Mouse (Mus musculus) ES-E14 (cell line): Measurements from ENCODE around the gene Nrsn2.

Experiments
- HCFC1 ChIP-seq: IDR thresholded peaks from 2 replicates; pipeline ENCODE4 v1.6.1; 2012; ENCODE audit warnings: low read length, inconsistent platforms, borderline replicate concordance; ENCODE audit not compliant: insufficient read depth
- ZC3H11A ChIP-seq: IDR thresholded peaks from 2 replicates; pipeline ENCODE4 v1.6.1; 2012; ENCODE audit warnings: low read depth, mild to moderate bottlenecking, inconsistent platforms, low read length, borderline replicate concordance

DNA sequence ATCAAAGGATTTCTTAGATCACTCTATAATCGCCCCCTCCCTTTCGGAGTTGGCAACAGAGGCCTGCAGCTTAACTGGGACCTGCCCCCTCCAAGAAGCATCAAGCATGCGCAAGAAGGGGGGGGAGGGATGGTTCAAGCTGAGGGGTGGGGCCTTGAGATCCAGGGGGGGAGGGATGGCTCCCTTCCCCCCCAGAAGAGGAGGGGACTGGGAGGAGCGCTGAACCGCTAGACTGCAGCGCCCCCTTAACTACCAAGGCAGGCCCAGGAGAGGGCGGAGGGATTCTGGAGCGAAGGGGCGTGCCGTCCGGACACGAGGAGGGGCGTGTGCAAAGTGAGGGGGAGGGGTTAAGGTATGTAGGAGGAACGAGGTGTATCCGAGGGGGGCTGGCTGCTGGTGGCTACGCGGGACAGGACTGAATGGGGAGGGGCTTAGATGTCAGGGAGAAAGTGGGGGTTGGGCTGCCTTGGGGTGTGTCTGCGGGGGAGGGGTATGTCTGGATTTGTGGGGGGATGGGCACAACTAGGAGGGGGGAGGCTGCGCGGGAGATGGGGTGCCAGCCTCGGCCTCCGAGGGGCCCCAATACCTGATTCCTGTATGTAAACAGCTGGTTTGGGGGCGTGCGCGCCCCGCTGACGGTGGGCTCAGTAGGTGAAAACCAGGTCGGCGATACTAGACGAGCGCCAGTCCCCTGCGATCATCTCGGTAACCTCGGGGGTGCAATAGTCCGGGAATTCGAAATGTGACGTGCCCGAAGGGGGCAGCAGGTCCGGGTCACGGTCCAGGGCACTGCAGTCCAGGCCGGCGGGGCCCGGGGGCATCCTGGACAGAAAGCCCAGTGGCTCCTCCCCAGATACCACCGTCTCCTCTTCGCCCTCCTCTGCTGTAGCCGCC, 19.9 kb upstream of the Nrsn2 start:
- TF ChIP-seq HCFC1 (no peak), ZC3H11A (no peak)
